Mouse (Mus musculus): ENCODE data around the gene Proser3. TPM values are rescaled to one million over a fixed set of nuclear protein-coding genes. Genes with fewer than 3 reads are reported as not detected.

The Proser3 gene
- polyA plus RNA-seq (2015; fragmentation: Nextera tagmentation; extraction: Ambion mirVana), result 8.7 and 9.6 TPM in 2 replicates

DNA sequence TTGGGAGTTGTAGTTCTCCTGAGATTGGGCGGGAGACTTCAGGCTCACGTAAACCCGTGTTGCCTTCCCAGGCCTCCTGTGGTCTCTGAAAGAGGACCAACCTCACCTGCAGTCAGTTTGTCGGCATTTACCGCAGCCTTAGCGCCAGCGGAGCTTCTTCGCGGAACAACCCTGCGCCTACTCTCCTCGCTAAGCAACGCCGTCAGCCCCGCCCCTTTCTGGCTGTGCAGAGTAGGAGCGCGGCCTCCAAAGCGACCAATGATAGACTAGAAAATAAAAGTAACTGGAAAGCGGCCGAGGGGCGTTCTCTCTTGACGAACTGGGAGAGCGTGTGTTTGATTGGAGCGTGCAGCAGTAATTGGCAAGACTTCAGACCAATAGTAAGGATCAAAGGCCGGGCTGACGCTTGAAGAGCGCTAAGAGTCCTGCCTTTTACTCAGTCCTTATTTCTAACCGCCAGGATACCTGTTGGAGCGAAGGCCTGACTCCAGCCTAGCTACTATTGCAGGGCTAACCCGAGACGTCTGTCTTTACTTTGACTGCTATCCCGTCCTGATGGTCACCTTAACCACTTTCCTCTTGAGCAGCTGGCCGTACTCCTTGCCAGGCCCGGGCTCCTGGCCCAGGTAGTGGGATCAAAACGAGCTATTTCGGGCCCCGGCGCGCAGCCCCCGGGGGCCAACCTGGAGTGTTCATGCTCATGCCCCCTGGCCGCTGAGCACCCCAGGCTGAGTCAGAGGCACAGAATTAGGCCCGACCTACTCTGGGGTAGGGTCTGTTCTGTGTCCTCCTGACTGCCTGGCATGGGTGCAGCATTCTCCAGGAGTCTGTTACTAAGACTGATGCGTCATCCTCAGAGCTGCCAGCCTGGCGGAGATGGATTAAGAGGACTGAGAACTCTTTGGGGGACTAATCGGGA, at the start of gene Proser3, which contains the start of gene Hspb6:
Proser3 (minus strand) TSS at position 198 of the 919 bp plus-strand sequence.
Hspb6 (plus strand) TSS at position 77 of the 919 bp plus-strand sequence.
- WGBS, result under 1% methylated on average over 44 of the region's 44 CpGs
- H3K4me1 ChIP-seq, result peaks cover 20% of the 10 kb centered on the region
- H3K27ac ChIP-seq (replicated peaks), result peak within 1 kb of the TSS; percentile 96
- peak within 1 kb of the TSS; percentile 79 for H3K4me3 ChIP-seq
- H3K4me2 ChIP-seq, result peak within 1 kb of the TSS; percentile 80
- peaks cover 57% of the 10 kb centered on the region for H3K36me3 ChIP-seq
- no peaks in the 10 kb centered on the region for H3K27me3 ChIP-seq (replicated peaks)
- peak; percentile 89 for ATAC-seq (ENCODE audit: extremely low read depth, insufficient number of reproducible peaks, low FRiP score, low TSS enrichment)
- H3K9ac ChIP-seq, result peak within 1 kb of the TSS; percentile 90
- no peaks in the 10 kb centered on the region for H3K9me3 ChIP-seq

DNA sequence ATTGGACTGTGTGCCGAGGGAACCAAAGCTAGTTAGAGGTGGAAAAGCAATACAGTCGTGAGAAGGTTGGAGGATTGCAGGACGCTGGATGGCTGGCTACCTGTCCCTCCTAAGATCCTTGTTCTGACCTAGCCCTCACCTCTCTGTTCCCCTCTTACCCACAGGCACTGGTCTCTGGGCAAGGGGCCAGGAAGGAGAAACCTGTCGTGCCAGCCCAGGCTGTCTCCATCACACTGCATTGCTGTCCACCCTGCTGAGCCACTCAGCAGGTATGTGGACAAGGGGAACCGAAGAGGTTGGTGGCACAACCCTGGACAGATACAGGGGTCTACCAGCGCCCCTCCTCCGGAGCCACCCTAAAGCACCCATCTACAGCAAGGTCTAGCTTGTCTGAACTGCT, 48.6 kb upstream of the Proser3 start:
- H3K27me3 ChIP-seq (replicated peaks), result peaks cover 16% of the 10 kb centered on the region
- no peak for ATAC-seq (ENCODE audit: extremely low read depth, insufficient number of reproducible peaks, low FRiP score, low TSS enrichment)
- H3K4me1 ChIP-seq, result peaks cover 15% of the 10 kb centered on the region
- H3K4me3 ChIP-seq, result no peak overlapping the region
- no peaks in the 10 kb centered on the region for H3K36me3 ChIP-seq
- no peak overlapping the region for H3K27ac ChIP-seq (replicated peaks)
- H3K4me2 ChIP-seq, result peak overlapping the region; percentile 49; the same call in 1 of the 2 replicates
- no peaks in the 10 kb centered on the region for H3K9me3 ChIP-seq
- H3K9ac ChIP-seq, result peak overlapping the region; percentile 21; the same call in 1 of the 2 replicates
- 55% methylated on average over 7 of the region's 7 CpGs for WGBS

DNA sequence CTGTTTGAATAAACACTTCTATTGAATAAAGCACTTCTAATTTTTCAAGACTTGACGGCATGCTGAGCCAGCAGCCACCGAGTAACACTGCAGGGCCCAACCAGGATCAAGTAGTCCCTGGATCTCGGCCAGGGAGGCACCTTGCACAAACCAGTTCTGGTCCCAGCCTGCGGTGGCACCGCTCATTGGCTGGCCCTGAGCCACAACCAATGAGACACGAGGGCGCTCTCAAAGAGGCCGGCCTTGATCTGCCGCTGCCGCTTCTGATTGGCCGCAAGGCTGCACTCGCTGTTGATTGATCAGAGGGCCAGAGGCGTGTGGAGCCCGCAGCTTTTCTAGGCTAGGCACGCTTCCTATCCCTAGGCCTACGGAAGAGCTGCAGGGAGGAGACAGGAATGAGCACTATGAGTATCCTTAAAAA, 47.8 kb upstream of the Proser3 start:
- no peaks in the 10 kb centered on the region for H3K36me3 ChIP-seq
- WGBS, result under 1% methylated on average over 16 of the region's 16 CpGs
- no peaks in the 10 kb centered on the region for H3K9me3 ChIP-seq
- H3K9ac ChIP-seq, result 0 out of 2 replicates have a peak overlapping the region, but pooled peaks have one; percentile 21
- peaks cover 23% of the 10 kb centered on the region for H3K27me3 ChIP-seq (replicated peaks)
- H3K27ac ChIP-seq (replicated peaks), result no peak overlapping the region
- peak; percentile 85 for ATAC-seq (ENCODE audit: extremely low read depth, insufficient number of reproducible peaks, low FRiP score, low TSS enrichment)
- no peak overlapping the region for H3K4me3 ChIP-seq
- H3K4me2 ChIP-seq, result peak overlapping the region; percentile 49
- peaks cover 15% of the 10 kb centered on the region for H3K4me1 ChIP-seq

- ATAC-seq (ENCODE audit: extremely low read depth, insufficient number of reproducible peaks, low FRiP score, low TSS enrichment), result no peak
- Histone ChIP-seq H3K27ac (replicated peaks) (no peak within 1 kb of the TSS), H3K4me2 (peak within 1 kb of the TSS; percentile 49; the same call in 1 of the 2 replicates), H3K9me3 (no peaks in the 10 kb centered on the region), H3K4me3 (no peak within 1 kb of the TSS), H3K27me3 (replicated peaks) (peaks cover 30% of the 10 kb centered on the region), H3K4me1 (peaks cover 15% of the 10 kb centered on the region), H3K36me3 (no peaks in the 10 kb centered on the region), H3K9ac (no peak within 1 kb of the TSS)
- WGBS, result 88% methylated on average over 12 of the region's 12 CpGs
Observed at GRCm38 (mm10) chr7:30598786-30599185, 46.7 kb upstream of the Proser3 start, which contains the start of gene Zbtb32. Zbtb32 (minus strand) TSS chr7:30598909.

- no peak overlapping the region for H3K4me3 ChIP-seq
- 72% methylated on average over 5 of the region's 5 CpGs for WGBS
- no peaks in the 10 kb centered on the region for H3K9me3 ChIP-seq
- H3K27ac ChIP-seq (replicated peaks), result no peak overlapping the region
- ATAC-seq (ENCODE audit: extremely low read depth, insufficient number of reproducible peaks, low FRiP score, low TSS enrichment), result no peak
- H3K4me2 ChIP-seq, result no peak overlapping the region
- no peaks in the 10 kb centered on the region for H3K36me3 ChIP-seq
- H3K27me3 ChIP-seq (replicated peaks), result peaks cover 30% of the 10 kb centered on the region
- H3K4me1 ChIP-seq, result peaks cover 12% of the 10 kb centered on the region
- no peak overlapping the region for H3K9ac ChIP-seq
Observed at GRCm38 (mm10) chr7:30596811-30597210, 44.7 kb upstream of the Proser3 start.

GRCm38 (mm10) chr7:30596093-30596492, 44.0 kb upstream of the Proser3 start:
- H3K4me3 ChIP-seq, result no peak overlapping the region
- H3K4me1 ChIP-seq, result peaks cover 12% of the 10 kb centered on the region
- no peaks in the 10 kb centered on the region for H3K36me3 ChIP-seq
- 72% methylated on average over 5 of the region's 5 CpGs for WGBS
- no peak for ATAC-seq (ENCODE audit: extremely low read depth, insufficient number of reproducible peaks, low FRiP score, low TSS enrichment)
- H3K27ac ChIP-seq (replicated peaks), result no peak overlapping the region
- H3K27me3 ChIP-seq (replicated peaks), result peaks cover 30% of the 10 kb centered on the region
- no peak overlapping the region for H3K4me2 ChIP-seq
- H3K9ac ChIP-seq, result no peak overlapping the region
- no peaks in the 10 kb centered on the region for H3K9me3 ChIP-seq

GRCm38 (mm10) chr7:30594510-30595024, 42.5 kb upstream of the Proser3 start:
- H3K36me3 ChIP-seq, result no peaks in the 10 kb centered on the region
- H3K9me3 ChIP-seq, result no peaks in the 10 kb centered on the region
- H3K27me3 ChIP-seq (replicated peaks), result peaks cover 30% of the 10 kb centered on the region
- H3K4me2 ChIP-seq, result no peak overlapping the region
- no peak overlapping the region for H3K4me3 ChIP-seq
- no peak overlapping the region for H3K9ac ChIP-seq
- 53% methylated on average over 4 of the region's 4 CpGs for WGBS
- H3K4me1 ChIP-seq, result peaks cover 9% of the 10 kb centered on the region
- no peak for ATAC-seq (ENCODE audit: extremely low read depth, insufficient number of reproducible peaks, low FRiP score, low TSS enrichment)
- H3K27ac ChIP-seq (replicated peaks), result no peak overlapping the region

- Histone ChIP-seq H3K27ac (replicated peaks) (no peak overlapping the region), H3K27me3 (replicated peaks) (peaks cover 28% of the 10 kb centered on the region), H3K9ac (no peak overlapping the region), H3K4me1 (peaks cover 8% of the 10 kb centered on the region), H3K9me3 (no peaks in the 10 kb centered on the region), H3K4me2 (no peak overlapping the region), H3K4me3 (no peak overlapping the region), H3K36me3 (no peaks in the 10 kb centered on the region)
- WGBS, result 67% methylated on average over 10 of the region's 10 CpGs
- no peak for ATAC-seq (ENCODE audit: extremely low read depth, insufficient number of reproducible peaks, low FRiP score, low TSS enrichment)
Observed at GRCm38 (mm10) chr7:30593579-30594509, 41.7 kb upstream of the Proser3 start.

GRCm38 (mm10) chr7:30592772-30593423, 40.8 kb upstream of the Proser3 start:
- no peak overlapping the region for H3K4me2 ChIP-seq
- peaks cover 8% of the 10 kb centered on the region for H3K4me1 ChIP-seq
- H3K27ac ChIP-seq (replicated peaks), result no peak overlapping the region
- no peak overlapping the region for H3K9ac ChIP-seq
- ATAC-seq (ENCODE audit: extremely low read depth, insufficient number of reproducible peaks, low FRiP score, low TSS enrichment), result no peak
- H3K4me3 ChIP-seq, result no peak overlapping the region
- no peaks in the 10 kb centered on the region for H3K36me3 ChIP-seq
- H3K27me3 ChIP-seq (replicated peaks), result peaks cover 26% of the 10 kb centered on the region
- 34% methylated on average over 5 of the region's 5 CpGs for WGBS
- no peaks in the 10 kb centered on the region for H3K9me3 ChIP-seq

- peaks cover 20% of the 10 kb centered on the region for H3K4me1 ChIP-seq
- H3K9ac ChIP-seq, result 0 out of 2 replicates have a peak overlapping the region, but pooled peaks have one; percentile 7
- peaks cover 17% of the 10 kb centered on the region for H3K27me3 ChIP-seq (replicated peaks)
- no peak for ATAC-seq (ENCODE audit: extremely low read depth, insufficient number of reproducible peaks, low FRiP score, low TSS enrichment)
- H3K27ac ChIP-seq (replicated peaks), result no peak overlapping the region
- no peaks in the 10 kb centered on the region for H3K9me3 ChIP-seq
- no peak overlapping the region for H3K4me2 ChIP-seq
- H3K4me3 ChIP-seq, result no peak overlapping the region
- 50% methylated on average over 4 of the region's 4 CpGs for WGBS
- peaks cover 4% of the 10 kb centered on the region for H3K36me3 ChIP-seq
Observed at GRCm38 (mm10) chr7:30591605-30591951, 39.5 kb upstream of the Proser3 start.
